Mouse (Mus musculus): ENCODE results near the gene BC048562. TPM values are rescaled to one million over a fixed set of nuclear protein-coding genes. Genes with fewer than 3 reads are reported as not detected.

The BC048562 gene
- total and polyA plus RNA-seq, 3 experiments = not detected

DNA sequence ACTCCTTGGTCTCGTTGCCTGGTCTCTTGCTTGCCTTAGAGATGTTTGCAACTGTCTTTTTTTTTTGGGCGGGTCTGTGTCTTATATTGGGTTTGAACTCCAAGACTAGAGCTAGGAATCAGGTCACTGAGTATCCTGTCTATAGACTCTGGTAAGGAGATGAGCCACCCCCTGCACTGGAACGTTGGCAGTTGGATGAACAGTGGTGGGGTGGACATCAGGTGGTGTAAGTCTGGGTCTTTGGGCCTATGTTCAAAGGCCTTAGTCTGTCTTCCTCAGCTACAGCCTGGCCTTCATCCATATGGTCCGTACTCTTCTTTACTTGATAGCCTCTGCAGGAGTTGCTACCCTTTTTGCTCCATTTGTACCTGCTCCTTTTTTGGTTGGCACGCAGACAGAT, 25.4 kb downstream of the BC048562 start:
- peak overlapping the region; percentile 97 for H3K27ac ChIP-seq
- no peak for DNase-seq
- H3K79me2 ChIP-seq (replicated peaks; ENCODE audit: control insufficient read depth, insufficient read depth, low read length) = peaks cover 2% of the 10 kb centered on the region
- H3K9ac ChIP-seq (ENCODE audit: low read depth, low read length) = no peak overlapping the region
- intact Hi-C loops (cut with DNase I) = loop anchor here (2.0 kb wide), 1 partner anchor 17 kb away; the partner anchor contains the start of gene Lamb2
- H3K36me3 ChIP-seq (ENCODE audit: control insufficient read depth, insufficient read depth, low read length) = no peaks in the 10 kb centered on the region
- TF ChIP-seq CTCF (IDR thresholded peaks at IDR 0.05) = no peak
- no peak for TF ChIP-seq POLR2A (IDR thresholded peaks at IDR 0.05; ENCODE audit: insufficient read depth, low read depth, low read length)
- TF ChIP-seq EP300 (IDR thresholded peaks at IDR 0.05; ENCODE audit: insufficient read depth, low read depth, low read length) = no peak
- no peaks in the 10 kb centered on the region for H3K27me3 ChIP-seq (ENCODE audit: control insufficient read depth, insufficient read depth, low read length)
- H3K4me3 ChIP-seq = peak overlapping the region; percentile 97
- peaks cover 13% of the 10 kb centered on the region for H3K4me1 ChIP-seq (ENCODE audit: control insufficient read depth, insufficient read depth, low read length)
- 64% methylated on average over 5 of the region's 5 CpGs for WGBS

DNA sequence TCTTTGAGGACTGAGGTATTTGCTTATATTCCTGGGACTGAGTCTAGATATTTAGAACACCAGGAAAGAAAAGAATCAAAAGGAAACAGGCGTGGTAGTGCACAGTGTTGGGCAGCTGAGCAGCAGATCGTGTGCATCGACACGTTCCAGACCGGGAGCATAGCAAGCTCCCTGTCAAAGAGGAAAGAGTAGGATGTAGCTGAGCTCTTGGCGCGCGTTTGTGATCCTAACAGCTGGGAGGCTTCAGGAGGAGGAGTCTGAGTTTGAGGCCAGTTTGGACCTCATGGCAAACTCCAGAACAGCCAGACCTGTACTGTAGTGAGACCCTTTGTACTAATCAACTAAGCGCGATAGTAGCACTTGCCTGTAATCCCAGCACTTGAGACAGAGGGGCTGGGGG, 25.9 kb downstream of the BC048562 start:
- peak overlapping the region; percentile 97 for H3K27ac ChIP-seq
- H3K36me3 ChIP-seq (ENCODE audit: control insufficient read depth, insufficient read depth, low read length) = no peaks in the 10 kb centered on the region
- DNase-seq = peak; percentile 49 to 55
- 41% methylated on average over 10 of the region's 10 CpGs for WGBS
- TF ChIP-seq POLR2A (IDR thresholded peaks at IDR 0.05; ENCODE audit: insufficient read depth, low read depth, low read length) (peak; percentile 39; the same call in 1 of the 2 replicates), EP300 (IDR thresholded peaks at IDR 0.05; ENCODE audit: insufficient read depth, low read depth, low read length) (no peak), CTCF (IDR thresholded peaks at IDR 0.05) (no peak)
- no peaks in the 10 kb centered on the region for H3K27me3 ChIP-seq (ENCODE audit: control insufficient read depth, insufficient read depth, low read length)
- H3K4me3 ChIP-seq = no peak overlapping the region
- 0 out of 2 replicates have a peak overlapping the region, but pooled peaks have one; percentile 1 for H3K9ac ChIP-seq (ENCODE audit: low read depth, low read length)
- peaks cover 13% of the 10 kb centered on the region for H3K4me1 ChIP-seq (ENCODE audit: control insufficient read depth, insufficient read depth, low read length)
- peaks cover 2% of the 10 kb centered on the region for H3K79me2 ChIP-seq (replicated peaks; ENCODE audit: control insufficient read depth, insufficient read depth, low read length)
- intact Hi-C loops (cut with DNase I) = no loop called here

DNA sequence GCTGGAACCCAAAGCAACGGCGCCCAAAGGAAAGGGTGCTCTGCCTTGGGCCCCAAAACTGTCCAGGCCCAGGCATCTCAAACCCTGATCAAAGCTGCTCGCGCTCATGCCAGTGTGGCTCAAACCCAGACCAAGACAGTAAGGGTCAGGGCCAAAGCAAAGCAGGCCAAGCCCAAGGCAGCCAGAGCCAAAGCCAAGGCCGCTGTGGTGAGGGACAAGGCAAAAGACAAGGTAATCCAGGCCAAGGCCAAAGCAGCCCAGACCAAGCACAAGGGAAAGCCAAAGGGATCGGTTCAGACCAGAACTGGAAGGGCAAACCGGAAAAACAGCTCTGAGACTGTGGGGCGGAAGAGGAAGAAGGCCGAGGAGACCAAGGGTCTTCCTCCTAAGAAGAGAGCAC, 27.4 kb downstream of the BC048562 start:
- H3K27me3 ChIP-seq (ENCODE audit: control insufficient read depth, insufficient read depth, low read length) = no peaks in the 10 kb centered on the region
- H3K4me1 ChIP-seq (ENCODE audit: control insufficient read depth, insufficient read depth, low read length) = peaks cover 13% of the 10 kb centered on the region
- H3K79me2 ChIP-seq (replicated peaks; ENCODE audit: control insufficient read depth, insufficient read depth, low read length) = peaks cover 2% of the 10 kb centered on the region
- no peak overlapping the region for H3K9ac ChIP-seq (ENCODE audit: low read depth, low read length)
- H3K27ac ChIP-seq = no peak overlapping the region
- intact Hi-C loops (cut with DNase I) = no loop called here
- no peak for TF ChIP-seq CTCF (IDR thresholded peaks at IDR 0.05)
- no peak for TF ChIP-seq POLR2A (IDR thresholded peaks at IDR 0.05; ENCODE audit: insufficient read depth, low read depth, low read length)
- no peak for TF ChIP-seq EP300 (IDR thresholded peaks at IDR 0.05; ENCODE audit: insufficient read depth, low read depth, low read length)
- H3K4me3 ChIP-seq = no peak overlapping the region
- 95% methylated on average over 9 of the region's 9 CpGs for WGBS
- DNase-seq = no peak
- no peaks in the 10 kb centered on the region for H3K36me3 ChIP-seq (ENCODE audit: control insufficient read depth, insufficient read depth, low read length)

DNA sequence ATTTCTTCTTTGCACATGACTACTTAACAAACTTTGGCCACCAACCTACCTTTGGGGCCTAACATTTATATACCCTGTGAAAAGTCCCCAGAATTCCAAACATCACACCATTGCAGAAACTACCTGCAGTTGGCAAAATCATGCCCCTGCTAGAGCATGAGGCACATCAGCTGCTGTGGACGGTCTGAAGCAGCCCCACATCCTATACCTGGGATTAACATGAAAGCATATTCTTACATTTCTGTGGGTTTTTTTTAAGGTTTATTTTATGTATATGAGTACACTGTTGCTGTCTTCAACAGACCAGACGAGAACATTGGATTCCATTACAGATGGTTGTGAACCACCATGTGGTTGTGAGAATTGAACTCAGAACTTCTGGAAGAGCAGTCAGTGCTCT, 29.9 kb downstream of the BC048562 start:
- TF ChIP-seq POLR2A (IDR thresholded peaks at IDR 0.05; ENCODE audit: insufficient read depth, low read depth, low read length) (no peak), EP300 (IDR thresholded peaks at IDR 0.05; ENCODE audit: insufficient read depth, low read depth, low read length) (no peak), CTCF (IDR thresholded peaks at IDR 0.05) (no peak)

DNA sequence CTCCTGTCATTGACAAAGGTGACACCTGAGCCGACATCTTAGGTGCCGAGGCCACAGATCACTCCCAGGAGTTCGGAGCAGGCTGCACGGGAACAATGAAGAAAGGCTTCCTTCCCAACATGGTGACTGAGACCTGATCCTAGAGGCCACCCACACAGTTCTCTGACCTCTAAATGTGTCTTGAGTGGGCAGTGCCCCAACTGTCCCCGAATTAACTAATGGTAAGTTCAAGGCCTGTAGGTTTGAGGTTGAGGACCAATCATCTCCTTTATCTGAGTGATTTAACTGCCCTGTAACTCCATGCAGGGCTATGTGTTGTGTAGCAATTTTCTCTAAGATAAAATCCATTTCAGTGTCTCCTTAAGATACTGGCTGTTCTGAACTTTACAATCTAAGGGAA, 33.1 kb downstream of the BC048562 start:
- Histone ChIP-seq H3K4me3 (no peak overlapping the region), H3K9ac (ENCODE audit: low read depth, low read length) (no peak overlapping the region), H3K4me1 (ENCODE audit: control insufficient read depth, insufficient read depth, low read length) (no peaks in the 10 kb centered on the region), H3K27ac (no peak overlapping the region), H3K27me3 (ENCODE audit: control insufficient read depth, insufficient read depth, low read length) (no peaks in the 10 kb centered on the region), H3K79me2 (replicated peaks; ENCODE audit: control insufficient read depth, insufficient read depth, low read length) (no peaks in the 10 kb centered on the region), H3K36me3 (ENCODE audit: control insufficient read depth, insufficient read depth, low read length) (no peaks in the 10 kb centered on the region)
- intact Hi-C loops (cut with DNase I) = no loop called here
- no peak for DNase-seq
- WGBS = 76% methylated on average over 5 of the region's 5 CpGs
- no peak for TF ChIP-seq CTCF (IDR thresholded peaks at IDR 0.05)
- TF ChIP-seq EP300 (IDR thresholded peaks at IDR 0.05; ENCODE audit: insufficient read depth, low read depth, low read length) = no peak
- no peak for TF ChIP-seq POLR2A (IDR thresholded peaks at IDR 0.05; ENCODE audit: insufficient read depth, low read depth, low read length)

More for the DNA sequence above, 29.9 kb downstream of the BC048562 start:
- peaks cover 2% of the 10 kb centered on the region for H3K79me2 ChIP-seq (replicated peaks; ENCODE audit: control insufficient read depth, insufficient read depth, low read length)
- H3K27me3 ChIP-seq (ENCODE audit: control insufficient read depth, insufficient read depth, low read length) = no peaks in the 10 kb centered on the region
- H3K27ac ChIP-seq = no peak overlapping the region
- H3K9ac ChIP-seq (ENCODE audit: low read depth, low read length) = no peak overlapping the region
- WGBS = 93% methylated on average over 2 of the region's 2 CpGs
- intact Hi-C loops (cut with DNase I) = no loop called here
- H3K36me3 ChIP-seq (ENCODE audit: control insufficient read depth, insufficient read depth, low read length) = no peaks in the 10 kb centered on the region
- H3K4me1 ChIP-seq (ENCODE audit: control insufficient read depth, insufficient read depth, low read length) = peaks cover 13% of the 10 kb centered on the region
- H3K4me3 ChIP-seq = no peak overlapping the region
- DNase-seq = no peak

DNA sequence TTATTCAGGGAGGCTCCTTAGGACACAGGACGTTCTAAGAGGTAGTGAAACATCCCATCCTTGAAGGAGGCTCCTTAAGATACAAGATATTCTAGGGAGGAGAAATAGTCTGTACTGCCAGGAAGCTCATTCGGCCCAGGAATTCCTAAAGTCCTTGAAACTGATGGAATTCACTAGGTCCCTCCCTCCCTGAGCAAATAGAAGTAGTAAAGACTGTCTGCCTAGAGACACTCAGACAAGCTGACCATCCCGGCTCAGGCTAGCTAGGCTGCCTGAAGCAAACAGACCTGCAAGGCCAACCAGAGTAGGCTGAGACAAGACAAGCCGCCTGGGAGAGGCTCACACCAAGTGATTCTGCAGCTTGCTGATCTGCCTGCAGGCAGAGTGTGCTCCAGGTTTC, 33.6 kb downstream of the BC048562 start:
- Histone ChIP-seq H3K4me3 (no peak overlapping the region), H3K79me2 (replicated peaks; ENCODE audit: control insufficient read depth, insufficient read depth, low read length) (no peaks in the 10 kb centered on the region), H3K27ac (no peak overlapping the region), H3K36me3 (ENCODE audit: control insufficient read depth, insufficient read depth, low read length) (no peaks in the 10 kb centered on the region), H3K9ac (ENCODE audit: low read depth, low read length) (no peak overlapping the region), H3K27me3 (ENCODE audit: control insufficient read depth, insufficient read depth, low read length) (no peaks in the 10 kb centered on the region), H3K4me1 (ENCODE audit: control insufficient read depth, insufficient read depth, low read length) (no peaks in the 10 kb centered on the region)
- no peak for TF ChIP-seq CTCF (IDR thresholded peaks at IDR 0.05)
- TF ChIP-seq POLR2A (IDR thresholded peaks at IDR 0.05; ENCODE audit: insufficient read depth, low read depth, low read length) = no peak
- no peak for TF ChIP-seq EP300 (IDR thresholded peaks at IDR 0.05; ENCODE audit: insufficient read depth, low read depth, low read length)
- no peak for DNase-seq
- intact Hi-C loops (cut with DNase I) = no loop called here
- 59% methylated on average over 4 of the region's 4 CpGs for WGBS
